Mouse (Mus musculus): ENCODE data around the gene Heg1. TPM values are rescaled to one million over a fixed set of nuclear protein-coding genes. Genes with fewer than 3 reads are reported as not detected.

The Heg1 gene
- 4.6 and 9.7 TPM in 2 replicates for polyA plus RNA-seq (2014; fragmentation: Nextera tagmentation; extraction: Ambion mirVana)

DNA sequence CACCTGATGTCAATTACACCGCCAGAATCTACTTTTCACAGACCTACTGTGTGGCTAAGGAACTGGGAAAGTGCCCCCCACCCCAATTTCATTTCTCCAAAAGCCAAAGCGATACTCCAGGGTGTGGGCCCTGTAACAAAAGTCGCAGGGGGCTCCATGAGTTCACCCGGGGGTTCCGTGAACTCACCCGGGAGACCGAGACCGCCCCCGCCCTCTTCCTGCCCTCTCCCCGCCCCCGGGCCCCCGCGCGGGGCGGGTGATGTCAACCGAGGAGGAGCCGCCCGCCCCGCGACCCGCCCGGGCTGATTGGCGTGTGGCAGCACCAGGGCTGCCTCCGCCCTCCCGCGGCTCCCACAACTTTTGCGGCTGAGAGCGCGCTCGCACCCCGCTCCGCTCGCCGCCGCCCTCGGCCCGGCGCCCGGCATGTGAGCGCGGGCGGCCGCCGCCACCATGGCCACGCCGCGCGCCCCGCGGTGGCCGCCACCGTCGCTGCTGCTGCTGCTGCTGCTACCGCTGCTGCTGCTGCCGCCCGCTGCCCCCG is at the start of gene Heg1:
Gene Heg1 (plus strand): TSS at position 209 of the 541 bp plus-strand sequence.
- H3K27ac ChIP-seq (ENCODE audit: low read depth, low read length) = peak within 1 kb of the TSS; percentile 31
- no peaks in the 10 kb centered on the region for H3K9me3 ChIP-seq (ENCODE audit: control insufficient read depth, low read length)
- H3K36me3 ChIP-seq (ENCODE audit: control insufficient read depth, insufficient read depth, low read length) = no peaks in the 10 kb centered on the region
- under 1% methylated on average over 31 of the region's 57 CpGs for WGBS
- peak; percentile 82 for ATAC-seq (ENCODE audit: low read depth)
- peak within 1 kb of the TSS; percentile 63 for H3K9ac ChIP-seq (replicated peaks; ENCODE audit: low read depth, low read length)
- peak within 1 kb of the TSS; percentile 61 for H3K4me3 ChIP-seq (ENCODE audit: low read depth, low read length)
- peaks cover 4% of the 10 kb centered on the region for H3K4me1 ChIP-seq (ENCODE audit: control insufficient read depth, insufficient read depth, low read length)
- H3K27me3 ChIP-seq (ENCODE audit: control insufficient read depth, insufficient read depth, low read length) = no peaks in the 10 kb centered on the region
- H3K4me2 ChIP-seq (ENCODE audit: low read depth, low read length) = peak within 1 kb of the TSS; percentile 97

DNA sequence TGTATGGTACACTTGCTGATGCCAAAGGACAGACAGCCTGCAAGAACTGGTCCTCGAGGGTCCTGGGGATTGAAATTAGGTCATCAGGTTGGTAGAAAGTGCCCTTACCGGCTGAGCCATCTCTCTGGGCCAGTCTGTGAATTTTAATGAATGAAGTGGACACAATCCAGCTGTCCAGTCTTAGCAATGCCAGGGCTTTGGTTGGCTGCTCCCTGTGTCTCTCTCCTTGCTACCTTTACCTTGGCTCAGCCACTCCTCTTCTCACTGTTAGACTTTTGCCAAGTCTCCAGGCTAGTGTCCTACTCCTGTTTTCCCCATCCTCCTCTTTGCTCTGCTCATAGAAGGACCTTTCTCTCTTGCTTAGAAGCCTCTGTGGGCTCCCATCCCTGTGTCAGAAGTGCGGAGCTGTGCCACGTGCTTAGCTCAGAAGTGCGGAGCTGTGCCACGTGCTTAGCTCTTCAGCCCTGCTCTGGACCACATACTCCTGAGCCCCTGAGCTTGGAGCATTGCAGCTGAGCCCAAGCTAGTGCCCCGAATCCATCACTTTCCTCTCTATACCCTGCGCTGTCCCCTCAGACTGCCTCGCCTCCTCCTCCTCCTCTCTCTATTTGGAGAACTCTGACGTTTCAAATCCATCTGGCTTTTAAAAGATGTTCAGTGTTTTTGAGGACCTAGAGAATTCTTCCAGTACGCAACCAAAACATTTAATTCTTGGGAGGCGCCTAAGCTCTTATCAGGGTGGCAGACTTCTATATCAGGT is 48.2 kb upstream of the Heg1 start:
- Histone ChIP-seq H3K27ac (ENCODE audit: low read depth, low read length) (no peak overlapping the region), H3K4me2 (ENCODE audit: low read depth, low read length) (no peak overlapping the region), H3K36me3 (ENCODE audit: control insufficient read depth, insufficient read depth, low read length) (no peaks in the 10 kb centered on the region), H3K4me3 (ENCODE audit: low read depth, low read length) (no peak overlapping the region), H3K27me3 (ENCODE audit: control insufficient read depth, insufficient read depth, low read length) (no peaks in the 10 kb centered on the region), H3K4me1 (ENCODE audit: control insufficient read depth, insufficient read depth, low read length) (no peaks in the 10 kb centered on the region), H3K9ac (replicated peaks; ENCODE audit: low read depth, low read length) (no peak overlapping the region), H3K9me3 (ENCODE audit: control insufficient read depth, low read length) (no peaks in the 10 kb centered on the region)
- no peak for ATAC-seq (ENCODE audit: low read depth)
- 86% methylated on average over 12 of the region's 12 CpGs for WGBS

DNA sequence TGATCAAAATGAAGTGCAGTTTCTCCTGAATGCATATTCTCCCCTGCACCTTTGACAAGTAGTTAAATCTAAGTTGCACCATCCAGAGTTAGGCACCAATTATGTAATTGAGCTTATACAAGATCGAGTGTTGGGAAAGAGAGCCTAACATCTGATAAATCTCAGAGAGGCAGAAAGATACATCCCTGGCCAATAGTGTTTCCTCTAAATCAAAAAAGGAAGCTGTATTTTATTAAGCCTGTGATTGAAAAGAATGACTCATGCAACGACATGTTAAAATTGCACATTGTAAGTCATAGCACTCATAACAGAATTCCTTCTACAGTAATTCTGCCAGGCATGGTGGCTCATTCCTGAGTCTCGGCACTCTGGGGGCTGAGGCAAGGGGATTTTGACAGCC is 42.4 kb upstream of the Heg1 start:
- no peak overlapping the region for H3K4me3 ChIP-seq (ENCODE audit: low read depth, low read length)
- H3K27ac ChIP-seq (ENCODE audit: low read depth, low read length) = no peak overlapping the region
- WGBS = 79% methylated on average over 3 of the region's 3 CpGs
- H3K27me3 ChIP-seq (ENCODE audit: control insufficient read depth, insufficient read depth, low read length) = no peaks in the 10 kb centered on the region
- no peak overlapping the region for H3K4me2 ChIP-seq (ENCODE audit: low read depth, low read length)
- no peaks in the 10 kb centered on the region for H3K9me3 ChIP-seq (ENCODE audit: control insufficient read depth, low read length)
- no peaks in the 10 kb centered on the region for H3K4me1 ChIP-seq (ENCODE audit: control insufficient read depth, insufficient read depth, low read length)
- no peak overlapping the region for H3K9ac ChIP-seq (replicated peaks; ENCODE audit: low read depth, low read length)
- no peaks in the 10 kb centered on the region for H3K36me3 ChIP-seq (ENCODE audit: control insufficient read depth, insufficient read depth, low read length)
- ATAC-seq (ENCODE audit: low read depth) = no peak

DNA sequence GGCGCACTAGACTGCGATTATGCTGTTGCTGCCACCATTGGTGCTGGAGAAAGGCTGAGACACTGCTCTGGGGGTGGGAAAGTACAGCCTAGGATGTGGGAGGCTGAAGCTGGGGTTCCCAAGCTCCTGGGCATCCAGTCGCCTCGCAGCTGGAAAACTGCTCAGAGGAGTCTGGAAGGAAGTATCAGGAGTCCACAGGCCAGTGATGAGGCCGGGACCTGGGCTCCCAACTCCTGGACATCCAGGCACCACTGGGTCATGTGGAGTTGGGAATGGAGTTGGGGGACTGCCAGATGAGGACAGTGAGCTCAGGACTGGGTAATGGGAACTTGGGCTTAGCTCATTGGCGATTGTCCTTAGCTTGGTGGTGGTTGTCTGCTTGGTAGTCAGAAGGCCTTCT is 31.1 kb upstream of the Heg1 start:
- no peaks in the 10 kb centered on the region for H3K27me3 ChIP-seq (ENCODE audit: control insufficient read depth, insufficient read depth, low read length)
- H3K4me1 ChIP-seq (ENCODE audit: control insufficient read depth, insufficient read depth, low read length) = no peaks in the 10 kb centered on the region
- no peaks in the 10 kb centered on the region for H3K36me3 ChIP-seq (ENCODE audit: control insufficient read depth, insufficient read depth, low read length)
- 95% methylated on average over 6 of the region's 6 CpGs for WGBS
- H3K9ac ChIP-seq (replicated peaks; ENCODE audit: low read depth, low read length) = no peak overlapping the region
- ATAC-seq (ENCODE audit: low read depth) = no peak
- no peak overlapping the region for H3K4me2 ChIP-seq (ENCODE audit: low read depth, low read length)
- no peak overlapping the region for H3K27ac ChIP-seq (ENCODE audit: low read depth, low read length)
- no peaks in the 10 kb centered on the region for H3K9me3 ChIP-seq (ENCODE audit: control insufficient read depth, low read length)
- no peak overlapping the region for H3K4me3 ChIP-seq (ENCODE audit: low read depth, low read length)

DNA sequence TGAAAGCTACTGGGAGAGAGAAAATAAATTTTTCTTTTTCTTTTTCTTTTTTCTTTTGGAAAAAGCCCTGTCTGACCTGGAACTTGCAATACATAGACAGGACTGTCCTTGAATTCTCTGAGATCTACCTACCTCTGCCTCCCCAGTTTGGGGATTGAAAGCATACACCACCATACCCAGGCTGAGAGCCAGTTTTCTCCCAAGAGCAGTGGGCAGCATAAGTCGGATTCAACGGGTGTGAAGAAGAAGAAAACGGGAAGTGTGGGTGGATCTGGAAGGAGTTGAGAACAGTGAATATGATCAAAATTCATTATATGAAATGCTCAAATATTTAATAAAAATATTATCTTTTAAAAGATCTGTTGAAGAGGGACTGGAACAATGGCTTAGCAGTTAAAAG is 28.7 kb upstream of the Heg1 start:
- no peaks in the 10 kb centered on the region for H3K36me3 ChIP-seq (ENCODE audit: control insufficient read depth, insufficient read depth, low read length)
- H3K9ac ChIP-seq (replicated peaks; ENCODE audit: low read depth, low read length) = no peak overlapping the region
- H3K9me3 ChIP-seq (ENCODE audit: control insufficient read depth, low read length) = no peaks in the 10 kb centered on the region
- no peak overlapping the region for H3K27ac ChIP-seq (ENCODE audit: low read depth, low read length)
- H3K4me2 ChIP-seq (ENCODE audit: low read depth, low read length) = no peak overlapping the region
- 92% methylated on average over 3 of the region's 3 CpGs for WGBS
- no peak overlapping the region for H3K4me3 ChIP-seq (ENCODE audit: low read depth, low read length)
- no peaks in the 10 kb centered on the region for H3K27me3 ChIP-seq (ENCODE audit: control insufficient read depth, insufficient read depth, low read length)
- H3K4me1 ChIP-seq (ENCODE audit: control insufficient read depth, insufficient read depth, low read length) = no peaks in the 10 kb centered on the region
- ATAC-seq (ENCODE audit: low read depth) = no peak

DNA sequence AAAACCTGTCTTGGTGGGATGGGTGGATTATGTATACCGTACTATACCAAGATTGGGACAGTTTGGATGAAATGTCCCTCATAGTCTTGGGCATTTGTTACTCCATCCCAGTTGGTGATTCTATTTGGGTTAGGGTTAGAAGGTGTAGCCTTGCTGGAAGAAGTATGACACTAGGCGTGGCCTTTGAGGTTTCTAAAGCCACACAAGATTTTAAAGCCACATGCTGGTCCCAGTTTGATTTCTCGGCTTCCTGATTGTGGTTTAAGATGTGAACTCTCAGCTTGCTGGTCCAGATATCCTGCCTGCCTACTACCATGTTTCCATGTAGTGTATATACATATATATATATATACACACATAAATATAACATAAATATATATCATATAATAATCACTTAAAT is 27.0 kb upstream of the Heg1 start:
- Histone ChIP-seq H3K4me2 (ENCODE audit: low read depth, low read length) (no peak overlapping the region), H3K27ac (ENCODE audit: low read depth, low read length) (no peak overlapping the region), H3K36me3 (ENCODE audit: control insufficient read depth, insufficient read depth, low read length) (no peaks in the 10 kb centered on the region), H3K9me3 (ENCODE audit: control insufficient read depth, low read length) (no peaks in the 10 kb centered on the region), H3K27me3 (ENCODE audit: control insufficient read depth, insufficient read depth, low read length) (no peaks in the 10 kb centered on the region), H3K4me3 (ENCODE audit: low read depth, low read length) (no peak overlapping the region), H3K4me1 (ENCODE audit: control insufficient read depth, insufficient read depth, low read length) (no peaks in the 10 kb centered on the region), H3K9ac (replicated peaks; ENCODE audit: low read depth, low read length) (no peak overlapping the region)
- WGBS = 91% methylated on average over 3 of the region's 3 CpGs
- ATAC-seq (ENCODE audit: low read depth) = no peak

DNA sequence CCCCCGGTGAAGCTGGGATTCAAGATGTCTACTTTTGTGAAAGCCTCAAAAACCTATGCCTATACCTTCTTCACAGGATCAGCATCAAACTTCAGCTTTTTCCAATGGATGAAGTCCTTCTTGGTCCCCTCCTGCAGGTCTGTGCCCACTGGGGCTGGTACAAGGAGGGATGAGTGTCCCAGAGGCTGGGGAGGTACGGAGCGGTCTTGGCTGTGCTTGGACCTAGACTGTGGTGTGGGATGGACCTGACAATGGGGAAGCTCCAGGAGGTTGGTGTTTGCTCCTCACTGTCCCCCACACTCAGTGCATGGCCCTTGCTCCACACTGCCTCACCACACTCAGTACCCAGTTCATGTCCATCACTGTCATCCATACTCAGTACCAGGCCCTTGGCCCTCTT is 26.0 kb upstream of the Heg1 start:
- H3K4me2 ChIP-seq (ENCODE audit: low read depth, low read length) = no peak overlapping the region
- H3K27me3 ChIP-seq (ENCODE audit: control insufficient read depth, insufficient read depth, low read length) = no peaks in the 10 kb centered on the region
- H3K36me3 ChIP-seq (ENCODE audit: control insufficient read depth, insufficient read depth, low read length) = no peaks in the 10 kb centered on the region
- no peak overlapping the region for H3K27ac ChIP-seq (ENCODE audit: low read depth, low read length)
- no peaks in the 10 kb centered on the region for H3K9me3 ChIP-seq (ENCODE audit: control insufficient read depth, low read length)
- H3K4me3 ChIP-seq (ENCODE audit: low read depth, low read length) = no peak overlapping the region
- no peak overlapping the region for H3K9ac ChIP-seq (replicated peaks; ENCODE audit: low read depth, low read length)
- WGBS = 98% methylated on average over 3 of the region's 3 CpGs
- H3K4me1 ChIP-seq (ENCODE audit: control insufficient read depth, insufficient read depth, low read length) = no peaks in the 10 kb centered on the region
- no peak for ATAC-seq (ENCODE audit: low read depth)

DNA sequence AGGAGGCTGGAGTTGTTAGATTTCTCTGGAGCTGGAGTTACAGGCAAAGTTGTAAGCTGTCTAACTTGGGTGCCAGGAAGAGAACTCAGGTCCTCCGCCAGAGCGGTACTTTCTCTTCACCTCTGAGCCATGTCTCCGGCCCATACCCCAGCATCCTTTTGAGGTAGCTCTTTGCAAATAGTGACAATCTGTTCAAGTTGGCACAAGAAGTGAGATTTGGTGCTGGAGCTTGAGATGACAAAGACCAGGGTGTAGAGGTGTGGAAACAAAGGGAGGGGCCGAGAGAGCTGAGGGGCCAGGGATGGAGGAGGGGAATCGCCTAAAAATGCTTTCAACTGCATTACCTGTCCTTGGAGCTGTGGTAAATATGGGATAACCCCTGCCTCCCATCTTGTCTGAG is 24.6 kb upstream of the Heg1 start:
- Histone ChIP-seq H3K27me3 (ENCODE audit: control insufficient read depth, insufficient read depth, low read length) (no peaks in the 10 kb centered on the region), H3K9me3 (ENCODE audit: control insufficient read depth, low read length) (no peaks in the 10 kb centered on the region), H3K36me3 (ENCODE audit: control insufficient read depth, insufficient read depth, low read length) (no peaks in the 10 kb centered on the region), H3K4me1 (ENCODE audit: control insufficient read depth, insufficient read depth, low read length) (no peaks in the 10 kb centered on the region), H3K27ac (ENCODE audit: low read depth, low read length) (no peak overlapping the region), H3K4me3 (ENCODE audit: low read depth, low read length) (no peak overlapping the region), H3K4me2 (ENCODE audit: low read depth, low read length) (no peak overlapping the region), H3K9ac (replicated peaks; ENCODE audit: low read depth, low read length) (no peak overlapping the region)
- ATAC-seq (ENCODE audit: low read depth) = no peak
- WGBS = 94% methylated on average over 5 of the region's 5 CpGs

DNA sequence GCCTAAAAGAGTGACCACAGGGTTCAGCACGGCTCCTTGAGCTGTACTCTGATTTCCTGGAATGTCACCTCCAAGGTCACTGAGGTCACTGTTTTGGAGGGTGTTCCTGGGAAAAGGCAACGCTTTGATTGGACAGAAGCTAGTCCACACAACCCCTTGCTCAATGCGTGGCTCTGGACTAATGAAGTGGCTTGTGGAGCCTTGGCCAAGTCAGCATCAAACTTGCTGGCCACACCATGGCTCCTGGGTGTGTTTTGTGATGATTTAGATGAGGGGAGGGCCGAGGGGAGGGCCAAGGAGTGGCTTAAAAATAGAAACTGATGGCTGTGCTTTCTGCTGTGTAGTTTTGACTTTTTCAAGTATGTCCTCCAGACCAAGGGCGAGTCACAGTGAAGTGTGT is 24.0 kb upstream of the Heg1 start:
- WGBS = 69% methylated on average over 5 of the region's 5 CpGs
- Histone ChIP-seq H3K9ac (replicated peaks; ENCODE audit: low read depth, low read length) (no peak overlapping the region), H3K9me3 (ENCODE audit: control insufficient read depth, low read length) (no peaks in the 10 kb centered on the region)

More for the DNA sequence above, 24.0 kb upstream of the Heg1 start:
- no peak overlapping the region for H3K27ac ChIP-seq (ENCODE audit: low read depth, low read length)
- no peaks in the 10 kb centered on the region for H3K4me1 ChIP-seq (ENCODE audit: control insufficient read depth, insufficient read depth, low read length)
- H3K4me2 ChIP-seq (ENCODE audit: low read depth, low read length) = no peak overlapping the region
- ATAC-seq (ENCODE audit: low read depth) = no peak
- no peak overlapping the region for H3K4me3 ChIP-seq (ENCODE audit: low read depth, low read length)
- H3K36me3 ChIP-seq (ENCODE audit: control insufficient read depth, insufficient read depth, low read length) = no peaks in the 10 kb centered on the region
- H3K27me3 ChIP-seq (ENCODE audit: control insufficient read depth, insufficient read depth, low read length) = no peaks in the 10 kb centered on the region
